22 mouse cellular contexts compared by ENCODE assay signal in the genomic region with DNA sequence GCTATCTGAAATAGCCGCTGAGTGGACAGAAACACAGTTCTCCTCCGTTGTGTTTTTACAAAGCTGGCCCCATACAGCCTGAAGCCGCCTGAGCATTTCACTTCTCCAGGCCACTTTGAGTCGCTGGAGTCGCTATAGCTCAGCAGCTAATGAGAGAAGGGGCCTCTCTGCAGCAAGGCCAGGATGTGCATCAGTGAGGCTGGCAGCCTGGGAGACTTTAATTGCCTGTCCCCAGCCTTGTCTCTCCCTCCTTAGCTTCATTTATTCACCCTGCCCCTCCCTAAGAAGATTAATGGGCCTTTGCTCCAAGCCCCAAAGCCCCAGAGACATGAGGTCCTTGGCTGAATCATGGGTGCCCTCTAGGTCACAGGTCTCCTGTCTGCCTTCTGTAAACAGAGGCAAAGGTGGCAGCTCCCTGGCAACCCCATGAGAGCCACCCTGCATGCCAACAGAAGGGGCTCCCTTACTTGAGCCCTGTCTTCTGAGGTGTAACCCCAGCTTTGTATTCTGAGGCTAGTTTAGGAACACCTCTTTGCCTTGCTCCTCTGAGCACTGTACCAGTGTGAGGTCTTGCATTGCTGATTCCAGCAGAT.
DNase-seq lines count a peak whose midpoint lies in the region; ATAC-seq and TF ChIP-seq lines count a peak whose summit lies in the region.
"Had no signal": no experiment of that assay in that cellular context is flagged by ENCODE, and none has a peak within 500 bp of the region (broad histone marks: within the 10 kb centered on the region; RNA-seq: fewer than 3 reads in every experiment).

No protein-coding gene starts in this region.

- H3K4me3 ChIP-seq in hindbrain, embryonic 16.5 days (ENCODE audit: low read length) = no peak overlapping the region
- H3K4me3 ChIP-seq in hindbrain, embryonic 11.5 days (ENCODE audit: low read depth, low read length) = no peak overlapping the region
- no peak overlapping the region for H3K4me3 ChIP-seq in liver, adult 2 months (ENCODE audit: insufficient read depth, low read depth, low read length)
- H3K4me3 ChIP-seq: embryonic facial prominence, embryonic 10.5 days; limb, embryonic 10.5 days had no signal

- H3K27me3 ChIP-seq in hindbrain, embryonic 16.5 days (replicated peaks; ENCODE audit: control insufficient read depth, insufficient read depth, low read length) = no peaks in the 10 kb centered on the region; the same call in none of the 2 replicates
- no peaks in the 10 kb centered on the region for H3K27me3 ChIP-seq in hindbrain, embryonic 11.5 days (ENCODE audit: control insufficient read depth, insufficient read depth, low read length)
- no peaks in the 10 kb centered on the region for H3K27me3 ChIP-seq in liver, adult 2 months (ENCODE audit: control insufficient read depth, insufficient read depth, low read length)

- H3K9me3 ChIP-seq in hindbrain, embryonic 16.5 days (ENCODE audit: control insufficient read depth, low read length) = no peaks in the 10 kb centered on the region
- H3K9me3 ChIP-seq in hindbrain, embryonic 11.5 days (ENCODE audit: control insufficient read depth, low read length) = no peaks in the 10 kb centered on the region
- H3K9me3 ChIP-seq: embryonic facial prominence, embryonic 10.5 days; limb, embryonic 10.5 days had no signal

- DNase-seq in adrenal gland, postnatal 14 days = peak; percentile 56
- DNase-seq in adrenal gland, adult 18-20 months (ENCODE audit: low spot score in 2 of 2) = no peak
- DNase-seq in hindbrain, embryonic 11.5 days (ENCODE audit: low spot score) = no peak
- DNase-seq in liver, adult 2 months (ENCODE audit: extremely low read depth, low read depth, low spot score) = peak; percentile 59
- no peak for DNase-seq in liver
- DNase-seq in brain, embryonic 14.5 days (ENCODE audit: low read depth) = peak; percentile 53
- DNase-seq in thymus, postnatal 25 days = no peak
- DNase-seq: cerebellum, adult 11 months; cerebellum, postnatal 10 days; kidney, postnatal 10 days; liver, postnatal 0 days; right cerebral cortex, postnatal 14 days; thymus, adult 2 months had no signal

- no peaks in the 10 kb centered on the region for H3K36me3 ChIP-seq in hindbrain, embryonic 16.5 days (ENCODE audit: control insufficient read depth, insufficient read depth, low read length)
- H3K36me3 ChIP-seq in hindbrain, embryonic 11.5 days (ENCODE audit: control insufficient read depth, insufficient read depth, low read length) = no peaks in the 10 kb centered on the region
- no peaks in the 10 kb centered on the region for H3K36me3 ChIP-seq in liver, adult 2 months (ENCODE audit: control insufficient read depth, insufficient read depth, low read length)
- H3K36me3 ChIP-seq: embryonic facial prominence, embryonic 10.5 days; limb, embryonic 10.5 days had no signal

- no peak for TF ChIP-seq POLR2A in liver, adult 2 months (IDR thresholded peaks at IDR 0.05; ENCODE audit: extremely low read depth, insufficient read depth, low read length)
- no peak for TF ChIP-seq POLR2A in brain, embryonic 14.5 days (IDR thresholded peaks at IDR 0.05; ENCODE audit: borderline replicate concordance, extremely low read depth, insufficient read depth, insufficient read length, poor library complexity, severe bottlenecking)

- H3K79me2 ChIP-seq in liver, adult 2 months (ENCODE audit: control insufficient read depth, insufficient read depth, low read length) = no peaks in the 10 kb centered on the region

- TF ChIP-seq CTCF in liver, adult 2 months (IDR thresholded peaks at IDR 0.05; ENCODE audit: low read depth, low read length) = no peak
- TF ChIP-seq CTCF in brain, embryonic 14.5 days (IDR thresholded peaks at IDR 0.05; ENCODE audit: borderline replicate concordance, extremely low read depth, insufficient read depth, insufficient read length) = no peak

- no peak overlapping the region for H3K4me2 ChIP-seq in hindbrain, embryonic 16.5 days (ENCODE audit: low read length)
- H3K4me2 ChIP-seq in hindbrain, embryonic 11.5 days (replicated peaks; ENCODE audit: low read depth, low read length) = no peak overlapping the region
- H3K4me2 ChIP-seq: heart, embryonic 11.5 days; liver, embryonic 11.5 days had no signal

- peaks cover 6% of the 10 kb centered on the region for H3K4me1 ChIP-seq in hindbrain, embryonic 16.5 days (ENCODE audit: control insufficient read depth, insufficient read depth, low read depth, low read length)
- no peaks in the 10 kb centered on the region; the same call in 1 of the 2 replicates for H3K4me1 ChIP-seq in hindbrain, embryonic 11.5 days (replicated peaks; ENCODE audit: control insufficient read depth, insufficient read depth, low read length)
- no peaks in the 10 kb centered on the region for H3K4me1 ChIP-seq in liver, adult 2 months (ENCODE audit: control insufficient read depth, insufficient read depth, low read length)

- WGBS in hindbrain, embryonic 16.5 days = 36% methylated on average over 5 of the region's 5 CpGs
- 33% methylated on average over 5 of the region's 5 CpGs for WGBS in hindbrain, embryonic 11.5 days
- 45% methylated on average over 5 of the region's 5 CpGs for WGBS in liver, adult 2 months

- no peak overlapping the region for H3K27ac ChIP-seq in hindbrain, embryonic 16.5 days (ENCODE audit: low read depth, low read length)
- no peak overlapping the region for H3K27ac ChIP-seq in hindbrain, embryonic 11.5 days (ENCODE audit: low read depth, low read length)
- H3K27ac ChIP-seq in liver, adult 2 months (replicated peaks; ENCODE audit: insufficient read depth, low read depth, low read length) = no peak overlapping the region
- H3K27ac ChIP-seq: embryonic facial prominence, embryonic 10.5 days; limb, embryonic 10.5 days; macrophage; stomach, postnatal 0 days had no signal

- peak; percentile 56 for ATAC-seq in hindbrain, embryonic 16.5 days
- ATAC-seq in hindbrain, embryonic 11.5 days (ENCODE audit: low FRiP score) = no peak
- ATAC-seq: CD4-positive, CD25-positive, alpha-beta regulatory T cell, adult 4 months; liver, postnatal 0 days; lung, postnatal 0 days had no signal

- no peak overlapping the region for H3K9ac ChIP-seq in hindbrain, embryonic 16.5 days (ENCODE audit: low read depth, low read length)
- no peak overlapping the region for H3K9ac ChIP-seq in hindbrain, embryonic 11.5 days (ENCODE audit: low read depth, low read length)
- no peak overlapping the region for H3K9ac ChIP-seq in liver, adult 2 months (ENCODE audit: low read depth, low read length)
- H3K9ac ChIP-seq: liver, postnatal 0 days had no signal

Comparison
In these comparisons a context has a peak if more than half of its experiments do, and no peak if none do; other contexts are left out.
1. DNase-seq: peak in adrenal gland, postnatal 14 days (single experiment), liver, adult 2 months (single experiment) and brain, embryonic 14.5 days (single experiment); none in adrenal gland, adult 18-20 months (0 of 2), hindbrain, embryonic 11.5 days (single experiment), liver (single experiment) and thymus, postnatal 25 days (single experiment).